Mouse (Mus musculus): ENCODE results near the gene Ncaph2.

The Ncaph2 gene

DNA sequence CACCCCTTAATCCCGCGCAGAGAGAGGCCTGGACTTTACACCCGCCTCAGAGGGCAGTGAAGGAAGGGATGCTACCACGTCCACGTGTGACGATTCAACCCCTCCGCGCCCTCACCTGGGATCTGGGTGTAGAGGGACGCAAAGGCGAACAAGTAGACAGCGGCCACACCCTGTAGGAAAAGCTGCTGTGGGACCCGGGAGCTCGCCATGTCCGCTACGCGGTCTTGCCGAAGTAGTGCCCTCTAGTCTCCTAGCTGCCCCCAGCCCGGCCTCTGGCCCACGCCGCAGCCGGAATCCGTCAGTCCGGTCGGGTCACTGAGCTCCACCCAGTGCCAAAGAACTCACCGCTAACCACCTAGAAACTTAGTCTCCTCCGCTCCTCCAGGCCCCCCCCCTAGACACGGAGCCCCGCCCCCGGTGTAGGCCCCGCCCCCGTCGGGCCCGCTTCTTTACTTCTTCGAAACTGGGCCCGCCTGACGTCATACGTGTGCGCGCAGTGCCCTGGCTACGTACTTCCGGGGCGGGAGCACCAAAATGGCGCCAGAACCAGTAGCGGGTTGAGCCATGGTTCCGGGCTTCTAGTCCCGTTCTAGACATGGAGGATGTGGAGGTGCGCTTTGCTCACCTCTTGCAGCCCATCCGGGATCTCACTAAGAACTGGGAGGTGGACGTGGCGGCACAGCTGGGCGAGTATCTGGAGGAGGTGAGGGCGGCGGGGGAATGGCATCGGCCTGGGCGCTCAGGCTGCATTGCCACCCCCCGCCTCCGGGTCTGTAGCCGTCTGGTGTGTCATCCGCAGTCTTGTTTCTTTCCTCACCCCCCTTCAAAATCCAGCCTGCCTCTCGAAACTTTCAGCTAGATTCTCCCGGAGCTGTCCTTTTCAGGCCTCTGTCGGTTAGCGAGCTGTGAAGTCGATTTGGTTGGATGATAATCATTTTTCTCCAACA lies at the start of gene Ncaph2, which contains the start of gene Lmf2:
Gene Ncaph2, plus strand, starts transcription at position 479 of the 947 bp plus-strand sequence.
Gene Lmf2, minus strand, starts transcription at position 419 of the 947 bp plus-strand sequence.
- DNase-seq (ENCODE audit: extremely low spot score, low spot score) = peak; percentile 99

DNA sequence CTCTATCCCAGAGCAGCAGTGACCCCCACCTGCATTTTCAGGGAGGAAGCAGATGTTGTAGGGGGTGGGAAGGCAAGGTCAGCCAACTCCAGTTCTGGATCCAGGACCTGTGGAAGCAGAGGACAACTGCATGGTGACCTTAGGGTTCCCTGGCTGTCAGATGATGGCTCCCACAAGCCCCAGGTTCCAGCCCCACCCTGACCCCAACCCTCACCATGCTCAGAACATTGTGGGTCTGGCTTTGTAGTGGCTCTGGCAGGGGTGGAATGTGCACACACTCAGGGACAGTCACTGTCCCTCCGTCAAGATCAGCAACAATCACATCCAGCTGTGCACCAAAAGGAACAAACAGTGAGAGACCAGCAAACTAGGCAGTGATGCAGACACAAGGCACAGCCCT lies 49.6 kb upstream of the Ncaph2 start:
- DNase-seq (ENCODE audit: extremely low spot score, low spot score) = no peak

DNA sequence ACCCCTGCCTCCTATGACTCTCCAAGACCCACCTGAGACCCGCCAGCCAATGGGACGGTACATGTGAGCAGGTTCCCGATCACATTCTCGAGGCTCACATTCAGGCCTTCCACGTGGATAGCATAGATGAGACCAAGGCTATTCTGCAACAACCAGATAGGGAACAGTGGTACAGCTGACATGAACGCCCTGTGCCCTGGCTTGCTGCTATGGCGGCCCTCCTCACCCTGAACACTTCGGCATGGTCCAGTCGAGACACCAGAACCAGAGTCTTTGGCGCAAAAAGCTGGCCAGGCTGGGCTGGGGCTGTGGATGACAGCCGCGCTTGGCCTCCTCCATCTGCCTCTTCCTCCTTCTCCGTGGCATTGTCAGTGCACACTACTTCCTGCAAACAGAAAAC lies 48.1 kb upstream of the Ncaph2 start:
- no peak for DNase-seq (ENCODE audit: extremely low spot score, low spot score)

DNA sequence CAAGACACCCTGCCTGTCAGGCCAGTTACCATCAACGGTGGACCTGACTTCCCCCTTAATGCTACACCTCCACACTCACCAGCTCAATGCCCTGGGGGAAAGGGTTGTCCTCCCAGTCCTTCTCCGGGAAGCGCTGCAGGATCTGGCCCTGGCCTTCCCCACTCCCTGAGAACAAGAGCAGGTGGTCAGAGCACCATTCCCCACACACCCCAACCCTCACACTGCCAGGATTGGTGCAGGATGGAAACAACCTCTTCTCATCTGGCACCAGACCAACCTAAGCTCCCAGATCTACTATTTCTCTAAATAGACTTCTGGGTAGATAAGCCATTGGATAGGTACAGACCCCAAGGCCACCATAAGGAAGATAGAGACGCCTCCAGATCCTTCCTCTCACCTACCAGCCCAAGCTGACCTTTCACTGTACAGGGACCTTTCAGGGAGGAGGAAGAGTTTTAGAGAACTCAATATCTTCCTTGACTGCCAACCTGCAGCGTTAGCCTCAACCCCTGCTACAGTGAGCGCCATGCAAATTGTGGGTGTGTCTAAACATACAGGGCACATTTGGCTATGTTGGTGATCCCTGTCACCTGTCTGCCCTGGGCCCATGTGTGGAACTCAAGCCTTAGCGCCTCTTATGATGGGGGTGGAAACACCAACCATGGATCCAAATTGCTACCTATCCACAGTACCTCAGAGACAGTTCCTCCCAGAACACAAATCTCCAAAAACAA lies 46.9 kb upstream of the Ncaph2 start:
- no peak for DNase-seq (ENCODE audit: extremely low spot score, low spot score)

GRCm38 (mm10) chr15:89309962-89310498 lies 45.5 kb upstream of the Ncaph2 start:
- no peak for DNase-seq (ENCODE audit: extremely low spot score, low spot score)

DNA sequence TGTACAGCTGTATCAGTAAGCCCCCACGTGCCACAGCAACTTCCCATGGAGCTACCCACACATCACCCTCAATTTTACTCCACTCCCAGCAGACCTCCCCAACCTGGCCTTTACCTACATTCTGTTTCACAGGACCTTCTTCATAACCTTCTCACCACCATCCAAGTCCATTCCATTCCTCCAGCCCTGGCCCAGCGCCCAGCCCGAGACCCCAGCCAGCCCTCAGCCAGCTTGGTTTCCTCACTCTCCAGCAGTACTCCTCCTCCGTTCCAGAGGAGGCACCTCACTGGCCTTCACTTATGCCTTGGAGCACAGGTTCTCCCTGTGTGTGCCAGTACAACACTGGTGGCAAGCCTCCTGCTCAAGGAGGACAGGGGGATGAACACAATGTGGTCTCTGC lies 42.2 kb upstream of the Ncaph2 start:
- DNase-seq (ENCODE audit: extremely low spot score, low spot score) = no peak

DNA sequence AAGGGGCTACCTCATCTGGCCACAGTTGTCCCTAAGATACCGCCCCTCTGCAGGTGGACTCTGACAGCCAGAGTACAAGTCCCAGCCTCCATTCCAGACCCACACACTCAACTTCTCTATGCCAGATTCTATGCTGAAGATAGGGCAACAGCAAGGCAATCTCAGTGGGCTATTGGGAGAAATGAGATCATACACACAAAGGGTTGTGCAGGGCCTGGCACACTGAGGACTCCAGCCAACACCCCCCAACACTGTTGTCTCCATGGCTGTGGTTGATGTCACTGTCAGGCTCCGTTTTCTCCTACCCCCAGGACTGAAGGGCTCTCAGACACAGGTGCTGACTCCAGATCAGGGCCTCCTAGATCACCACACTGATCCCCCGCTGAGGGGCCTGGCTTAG lies 41.4 kb upstream of the Ncaph2 start:
- DNase-seq (ENCODE audit: extremely low spot score, low spot score) = no peak

DNA sequence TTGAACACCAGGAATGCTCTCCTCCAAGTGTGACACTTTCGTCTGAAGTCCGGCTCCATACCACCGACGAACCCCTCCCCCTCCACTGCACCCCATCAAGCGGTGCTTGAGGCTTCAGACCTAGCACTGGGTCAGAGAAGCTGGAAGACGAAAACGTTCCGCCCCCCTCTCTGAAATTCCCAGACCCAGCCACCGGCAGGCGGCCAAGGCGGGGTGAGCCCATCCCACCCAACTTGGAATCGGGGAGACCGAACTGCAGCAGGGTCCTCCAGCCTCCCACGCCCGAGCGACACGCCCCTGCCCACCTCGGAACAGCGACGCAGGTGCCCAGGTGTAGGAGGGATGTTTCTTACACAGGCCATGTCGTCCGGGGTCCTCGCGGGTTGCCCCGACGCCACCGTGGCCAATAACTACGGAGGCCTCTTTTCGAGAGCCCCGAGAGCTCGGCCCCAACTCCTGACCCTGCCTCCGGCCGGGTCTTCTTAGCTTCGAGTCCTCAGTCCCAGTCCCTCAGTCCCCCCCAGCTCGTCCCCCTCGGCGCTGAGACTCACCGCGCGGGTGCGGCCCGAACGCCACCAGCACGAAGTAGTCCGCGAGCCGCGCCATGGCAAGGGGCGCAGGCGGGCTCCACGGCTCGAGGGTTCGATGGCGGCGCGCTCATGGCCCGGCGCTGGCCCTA lies 40.9 kb upstream of the Ncaph2 start:
- DNase-seq (ENCODE audit: extremely low spot score, low spot score) = peak; percentile 44

- DNase-seq (ENCODE audit: extremely low spot score, low spot score) = peak; percentile 96
Observed at GRCm38 (mm10) chr15:89315190-89315731, 40.3 kb upstream of the Ncaph2 start, which contains the start of gene Sbf1. Gene Sbf1 (minus strand): TSS chr15:89315311.

GRCm38 (mm10) chr15:89316146-89316545 lies 39.4 kb upstream of the Ncaph2 start:
- no peak for DNase-seq (ENCODE audit: extremely low spot score, low spot score)

GRCm38 (mm10) chr15:89321264-89321663 lies 34.3 kb upstream of the Ncaph2 start:
- no peak for DNase-seq (ENCODE audit: extremely low spot score, low spot score)

DNA sequence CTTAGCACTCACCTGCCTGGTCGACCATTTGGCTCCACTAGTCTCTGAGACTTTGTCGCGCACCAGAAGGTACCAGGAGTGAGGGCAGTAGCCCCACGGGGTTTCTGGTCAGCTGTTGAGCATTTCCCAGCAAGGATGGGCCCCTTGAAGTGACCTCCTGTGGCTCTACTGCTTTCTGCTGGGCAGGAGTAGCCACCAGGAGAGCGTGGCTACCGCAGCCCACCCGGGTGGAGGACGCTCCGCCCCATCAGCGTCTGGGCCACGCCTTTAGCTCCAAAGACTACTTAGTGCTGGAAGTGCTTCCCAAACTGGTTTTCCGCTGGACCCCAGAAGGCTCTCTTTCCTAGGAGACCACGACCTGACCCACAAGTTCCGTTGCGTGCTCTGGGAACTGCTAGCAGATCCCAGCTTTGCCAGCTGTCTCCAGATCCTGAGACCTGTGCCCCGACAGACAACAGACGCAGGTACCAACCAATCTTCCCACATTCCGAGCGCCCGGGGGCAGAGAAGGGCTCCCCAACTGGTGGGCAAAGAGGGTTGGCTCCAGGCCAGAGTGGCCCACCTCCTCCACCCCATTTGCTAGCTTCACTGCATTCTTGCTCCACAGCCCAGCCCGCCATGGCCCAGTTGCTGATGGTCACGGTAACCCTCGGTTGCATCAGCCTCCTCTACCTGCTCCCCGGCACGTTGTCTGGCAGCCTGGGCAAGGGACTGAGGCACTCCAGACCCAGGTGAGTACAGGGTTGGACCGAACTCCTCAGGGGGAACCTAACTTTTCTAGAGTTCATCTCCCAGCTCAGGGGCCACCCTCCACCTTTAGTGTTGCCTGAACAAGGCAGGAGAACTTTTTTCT lies 32.6 kb upstream of the Ncaph2 start, which contains the start of gene Adm2:
Gene Adm2, plus strand, starts transcription at position 51 of the 853 bp plus-strand sequence.
- no peak for DNase-seq (ENCODE audit: extremely low spot score, low spot score)

DNA sequence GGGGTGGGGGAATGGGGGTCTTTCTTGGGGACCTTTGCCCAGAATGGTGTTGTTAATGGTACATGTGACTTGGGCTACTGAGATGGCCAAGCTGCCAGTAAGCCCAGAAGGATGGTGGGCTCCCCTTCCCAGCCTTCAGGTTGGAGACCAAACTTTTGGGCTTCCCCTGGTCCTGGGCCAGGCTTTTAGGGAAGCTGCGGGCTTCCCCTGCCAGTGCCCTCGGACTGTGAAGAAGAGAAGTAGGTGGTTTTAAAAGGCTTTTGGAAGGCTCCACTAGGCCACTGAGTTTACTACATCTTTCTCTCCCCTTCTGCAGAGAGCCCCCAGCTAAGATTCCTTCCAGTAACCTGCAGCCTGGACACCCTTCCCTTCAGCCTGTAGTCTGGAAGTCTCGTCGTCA lies 31.9 kb upstream of the Ncaph2 start:
- no peak for DNase-seq (ENCODE audit: extremely low spot score, low spot score)

DNA sequence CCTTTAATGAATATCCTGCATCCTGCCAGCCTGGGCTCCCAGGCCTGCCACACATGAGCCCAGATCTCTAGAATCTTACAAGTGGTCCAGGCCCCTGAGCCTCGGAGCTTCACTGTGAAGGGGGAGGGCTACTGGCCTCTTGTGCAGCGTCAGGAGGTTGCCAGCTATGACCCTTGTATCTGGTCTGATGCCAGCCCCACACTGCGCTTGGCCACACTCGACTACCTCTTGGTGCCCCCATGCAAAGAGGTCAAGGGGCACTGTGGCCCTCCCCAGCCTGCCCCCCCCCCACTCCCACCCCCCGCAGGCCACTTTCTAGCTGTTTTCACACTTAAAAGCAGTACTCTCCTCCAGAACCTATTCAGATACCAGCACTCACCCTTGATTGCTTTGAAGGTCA lies 29.1 kb upstream of the Ncaph2 start:
- DNase-seq (ENCODE audit: extremely low spot score, low spot score) = no peak

GRCm38 (mm10) chr15:89334271-89334670 lies 21.2 kb upstream of the Ncaph2 start, which contains the start of gene Miox:
Gene Miox (plus strand): TSS chr15:89334398.
- DNase-seq (ENCODE audit: extremely low spot score, low spot score) = no peak

DNA sequence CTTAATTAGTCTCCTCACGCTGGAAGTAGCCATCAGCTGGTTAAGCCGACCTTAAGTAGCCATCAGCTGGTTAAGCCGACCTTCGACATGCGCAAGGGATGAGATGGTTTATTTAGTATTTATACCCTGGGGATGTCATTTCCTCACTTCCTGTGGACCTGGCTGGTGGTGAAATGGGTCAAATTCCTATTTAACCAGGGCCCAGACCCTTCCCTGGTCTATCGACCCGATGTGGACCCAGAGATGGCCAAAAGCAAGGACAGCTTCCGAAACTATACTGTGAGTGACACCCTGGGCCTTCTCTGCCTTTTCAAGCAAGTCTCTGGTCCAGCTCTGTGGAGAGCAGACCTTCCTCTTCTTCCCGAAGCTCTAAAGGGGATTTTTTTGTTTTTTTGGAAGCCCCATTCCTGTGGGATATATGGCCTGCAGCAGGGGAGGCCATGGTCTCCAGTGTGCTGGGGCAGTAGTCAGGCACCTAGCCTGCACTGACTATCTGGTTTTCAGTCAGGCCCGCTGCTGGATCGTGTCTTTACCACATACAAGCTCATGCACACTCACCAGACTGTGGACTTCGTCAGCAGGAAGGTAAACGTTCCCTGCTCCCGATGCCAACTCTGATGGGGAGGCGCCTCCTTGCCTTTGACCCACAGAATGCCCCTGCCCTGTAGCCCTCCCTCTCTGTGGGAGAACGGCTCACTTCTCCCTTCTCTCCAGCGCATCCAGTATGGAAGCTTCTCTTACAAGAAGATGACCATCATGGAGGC lies 20.6 kb upstream of the Ncaph2 start:
- DNase-seq (ENCODE audit: extremely low spot score, low spot score) = no peak

DNA sequence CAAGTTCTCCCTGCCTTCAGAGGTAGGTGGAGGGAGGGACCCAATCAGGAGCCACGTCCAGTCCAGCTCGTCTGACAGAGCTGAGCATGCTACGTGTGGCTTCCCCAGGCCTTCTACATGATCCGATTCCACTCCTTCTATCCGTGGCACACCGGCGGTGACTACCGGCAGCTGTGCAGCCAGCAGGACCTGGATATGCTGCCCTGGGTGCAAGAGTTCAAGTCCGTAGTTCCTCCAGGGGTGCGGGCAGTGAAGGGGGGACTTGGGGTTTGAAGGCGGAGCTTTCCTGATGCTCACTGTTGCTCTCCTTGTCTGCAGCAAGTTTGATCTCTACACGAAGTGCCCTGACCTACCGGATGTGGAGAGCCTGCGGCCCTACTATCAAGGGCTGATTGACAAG lies 19.1 kb upstream of the Ncaph2 start:
- no peak for DNase-seq (ENCODE audit: extremely low spot score, low spot score)

GRCm38 (mm10) chr15:89339696-89340095 lies 15.8 kb upstream of the Ncaph2 start:
- no peak for DNase-seq (ENCODE audit: extremely low spot score, low spot score)

DNA sequence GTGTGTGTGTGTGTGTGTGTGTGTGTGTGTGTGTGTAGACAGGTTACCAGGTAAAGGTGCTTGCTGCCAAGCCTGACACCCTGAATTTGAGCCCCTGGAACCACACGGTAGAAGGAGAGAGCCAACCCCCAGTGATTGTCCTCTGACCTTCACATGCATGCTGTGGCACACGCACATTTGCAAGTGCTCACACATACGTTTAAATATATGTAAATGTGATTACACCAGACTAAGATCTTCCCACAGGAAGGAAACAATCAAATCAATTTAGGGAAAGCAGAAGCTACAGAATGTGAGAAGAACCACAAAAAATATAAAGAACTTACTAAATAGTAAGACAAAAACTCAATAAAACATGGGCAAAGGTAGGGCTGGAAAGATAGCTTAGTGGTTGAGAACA lies 15.4 kb upstream of the Ncaph2 start:
- no peak for DNase-seq (ENCODE audit: extremely low spot score, low spot score)

All from neural tube, embryonic 10.5 days (tissue).